Mouse (Mus musculus) ZHBTc4 (cell line): Measurements from ENCODE around the gene Plin3.
"Not testable (repeated sequence)": the region's sequence is repeated elsewhere in the genome, so short reads cannot be mapped to it uniquely, and the experiment has no call there.

ENCODE experiments used
- DNase-seq: peaks from one replicate; pipeline ENCODE4 v3.0.0-alpha.2; 2011; ENCODE audit warnings: low read depth, low spot score

Plin3 gene

DNA sequence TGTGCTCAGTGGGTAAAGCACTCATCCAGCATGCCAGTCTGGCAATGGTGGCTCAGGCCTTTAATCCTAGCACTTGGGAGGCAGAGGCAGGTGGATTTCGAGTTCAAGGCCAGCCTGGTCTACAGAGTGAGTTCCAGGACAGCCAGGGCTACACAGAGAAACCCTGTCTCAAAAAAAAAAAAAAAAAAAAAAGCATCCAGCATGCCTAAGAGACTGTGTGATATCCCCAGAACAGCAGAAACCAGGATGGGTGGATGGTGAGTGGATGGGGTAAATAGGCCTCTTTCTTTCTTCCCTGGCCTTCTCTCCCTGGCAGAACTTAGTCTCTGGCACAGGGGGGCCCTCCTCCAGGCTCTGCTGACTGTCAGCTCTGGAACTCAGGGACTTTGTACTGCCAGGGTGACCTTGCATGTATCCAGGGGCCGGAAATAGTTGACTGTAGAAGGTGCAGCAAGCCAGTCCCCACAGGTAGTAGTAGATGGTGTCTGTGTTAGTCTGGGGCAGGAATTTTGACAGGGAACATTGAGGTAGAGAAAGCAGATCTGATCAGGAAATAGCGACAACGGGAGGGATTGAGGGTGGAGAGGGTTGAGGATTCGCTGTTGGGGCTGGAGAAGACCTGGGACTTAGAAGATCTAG, 16.7 kb downstream of the Plin3 start:
- peak; percentile 29 for DNase-seq

DNA sequence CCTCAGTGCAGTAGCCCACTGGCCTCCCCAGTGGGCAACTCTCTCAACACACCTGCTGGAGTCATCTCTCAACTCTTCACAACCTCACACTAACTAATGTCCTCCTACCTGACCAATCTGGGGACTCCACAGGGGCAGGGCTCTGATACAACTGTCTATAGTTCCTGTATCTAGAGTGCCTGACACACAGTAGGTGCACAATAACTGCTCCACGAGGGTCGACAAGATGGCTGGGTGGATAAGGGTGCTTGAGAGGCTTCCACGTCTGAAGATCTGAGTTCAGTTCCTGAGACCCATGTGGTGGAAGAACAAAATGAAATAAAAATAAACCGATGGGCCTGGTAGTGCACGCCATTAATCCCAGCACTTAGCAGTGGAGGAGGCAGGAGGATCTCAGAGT, 18.7 kb downstream of the Plin3 start:
- DNase-seq = no peak

DNA sequence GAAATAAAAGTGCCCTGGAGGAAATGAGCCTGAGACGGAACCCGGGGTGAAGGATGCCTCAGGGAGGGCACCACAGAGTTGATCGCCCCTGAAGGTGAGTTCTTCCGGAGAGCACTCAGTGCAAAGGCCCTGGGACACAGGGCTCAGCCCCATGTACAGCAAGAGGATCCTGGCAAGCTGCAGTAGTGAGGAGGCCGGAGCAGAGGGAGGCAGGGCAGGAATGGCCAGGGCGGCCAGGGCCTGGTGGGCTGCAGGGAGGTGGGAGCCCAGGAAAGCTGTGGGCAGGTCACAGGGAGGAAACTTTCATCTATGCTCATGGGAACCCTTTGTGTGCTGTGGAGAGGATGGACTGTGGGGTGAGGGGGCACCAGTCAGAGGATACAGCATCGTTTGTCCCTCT, 19.2 kb downstream of the Plin3 start:
- DNase-seq = no peak

DNA sequence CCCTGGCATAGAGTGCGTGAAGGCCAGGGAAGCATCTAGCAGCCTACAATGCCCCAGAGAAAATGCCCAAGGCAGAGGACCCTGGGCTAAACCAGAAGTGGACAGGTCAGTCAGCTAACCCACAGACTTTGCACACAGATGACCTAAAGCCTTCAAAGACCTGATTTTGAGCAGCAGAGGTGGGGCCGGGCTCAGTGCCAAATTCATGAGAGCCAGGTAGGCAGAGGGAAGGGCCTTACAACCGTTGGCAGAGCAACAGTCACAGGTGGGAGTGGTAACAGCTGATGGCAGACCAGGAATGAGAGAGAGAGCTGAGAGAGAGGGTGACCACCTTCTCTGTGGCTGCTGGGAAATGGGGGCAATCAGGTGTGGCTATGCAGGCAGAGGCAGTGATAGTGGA, 20.0 kb downstream of the Plin3 start:
- DNase-seq = no peak

DNA sequence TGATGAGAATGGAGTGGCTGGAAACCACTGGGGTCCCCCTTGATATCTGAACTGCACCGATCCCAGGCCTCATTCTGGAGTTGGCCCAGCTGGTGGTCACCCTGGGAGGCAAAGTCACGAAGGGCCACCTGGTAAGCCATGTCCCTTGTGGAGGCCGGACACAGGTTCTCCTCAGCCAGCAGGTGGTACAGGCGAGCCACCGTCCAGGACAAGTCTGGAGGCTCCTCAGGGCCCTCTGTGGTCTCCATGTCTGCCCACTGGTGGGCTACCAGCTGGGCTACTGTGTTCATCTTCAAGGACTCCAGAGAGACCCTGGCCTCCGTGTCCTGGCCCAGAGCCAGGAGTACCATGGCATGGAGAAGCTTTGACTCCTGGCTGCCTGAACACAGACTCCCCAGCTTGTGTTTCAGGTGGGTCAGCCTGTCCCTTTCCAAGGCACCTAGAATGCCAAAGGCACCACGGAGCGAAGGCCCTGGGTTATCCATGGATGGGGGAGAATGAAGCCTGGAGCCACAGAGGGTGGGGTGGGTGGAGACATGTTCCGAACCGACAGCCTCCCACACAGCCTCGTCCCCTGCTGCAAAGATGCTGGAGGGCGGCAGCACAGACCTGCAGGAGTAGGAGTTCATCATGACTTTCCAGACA, 20.9 kb downstream of the Plin3 start:
- no peak for DNase-seq

DNA sequence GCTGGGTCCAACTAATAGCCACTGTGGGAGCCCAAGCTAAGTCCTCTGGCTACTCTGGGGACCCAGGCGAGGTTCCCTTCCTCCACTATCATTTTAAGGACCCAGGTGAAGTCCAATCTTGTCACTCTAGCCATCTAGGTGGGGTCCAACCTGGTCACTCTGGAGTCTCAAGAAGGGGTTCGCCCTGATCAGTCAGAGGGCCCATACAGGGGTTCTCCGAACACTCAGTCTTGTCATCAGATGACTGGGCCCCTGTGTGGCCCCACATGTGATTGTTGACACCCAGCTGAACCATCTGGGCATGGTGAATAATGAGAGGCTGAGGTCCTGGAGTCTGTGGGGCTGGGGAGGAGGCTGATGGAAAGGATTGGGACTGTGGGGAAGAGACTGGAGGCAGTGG, 22.9 kb downstream of the Plin3 start:
- no peak for DNase-seq

DNA sequence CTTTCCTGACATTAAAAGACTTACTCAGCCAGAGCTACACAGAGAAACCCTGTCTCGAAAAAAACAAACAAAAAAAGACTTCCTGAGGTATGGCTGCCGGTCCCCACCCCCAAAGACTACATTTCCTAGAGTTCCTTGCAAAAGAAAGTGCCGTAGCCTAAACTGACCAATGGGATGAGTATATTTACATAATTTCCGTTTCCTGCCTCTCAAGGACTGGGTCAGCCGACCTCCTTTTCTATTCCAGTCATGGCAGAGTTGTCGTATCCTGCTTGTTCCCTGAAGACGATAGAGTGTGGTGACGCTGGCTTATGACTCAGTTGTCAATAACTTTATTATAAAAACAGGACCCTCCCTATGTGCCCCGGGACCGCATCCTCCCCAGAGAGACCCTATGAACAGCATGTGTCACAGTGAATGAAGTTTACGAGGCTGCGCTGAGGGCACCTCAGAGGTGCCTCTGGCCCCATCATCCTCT, 23.5 kb downstream of the Plin3 start:
- peak; percentile 80 for DNase-seq

DNA sequence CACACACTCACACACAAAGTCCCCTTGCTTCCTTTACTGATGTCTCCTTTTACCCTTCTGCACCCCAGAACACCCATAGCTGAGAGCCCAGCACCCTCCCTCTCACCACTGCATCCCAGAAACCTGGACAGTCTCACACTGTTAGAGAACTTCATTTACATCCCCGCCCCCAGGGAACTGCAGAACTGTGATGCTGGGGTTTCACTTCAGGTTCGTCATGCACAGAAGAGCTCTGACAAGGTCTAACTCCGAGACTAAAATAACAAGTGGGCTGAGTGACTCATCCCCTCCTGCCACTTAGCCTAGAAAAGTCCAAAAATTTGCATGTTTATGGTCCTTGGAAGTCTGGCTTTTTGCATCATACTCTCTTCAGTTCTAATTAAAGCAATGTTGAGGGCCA, 26.4 kb downstream of the Plin3 start:
- DNase-seq = no peak

DNA sequence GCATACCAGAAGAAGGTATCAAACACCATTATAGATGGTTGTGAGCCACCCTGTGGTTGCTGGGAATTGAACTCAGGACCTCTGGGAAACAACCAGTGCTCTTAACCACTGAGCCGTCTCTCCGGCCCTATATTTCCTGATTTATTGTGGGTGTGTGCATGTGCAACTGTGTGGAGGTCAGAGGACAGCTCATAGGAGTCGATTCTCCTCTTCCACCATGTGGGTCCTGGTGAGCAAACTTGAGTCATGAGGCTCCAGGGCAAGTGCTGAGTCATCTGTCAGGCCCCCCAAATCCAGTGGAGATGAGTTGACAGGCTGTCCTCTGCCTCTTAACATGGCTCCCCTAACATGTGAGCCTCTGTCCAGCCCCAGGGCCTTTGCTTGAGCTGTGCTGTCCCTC, 26.8 kb downstream of the Plin3 start:
- no peak for DNase-seq

DNA sequence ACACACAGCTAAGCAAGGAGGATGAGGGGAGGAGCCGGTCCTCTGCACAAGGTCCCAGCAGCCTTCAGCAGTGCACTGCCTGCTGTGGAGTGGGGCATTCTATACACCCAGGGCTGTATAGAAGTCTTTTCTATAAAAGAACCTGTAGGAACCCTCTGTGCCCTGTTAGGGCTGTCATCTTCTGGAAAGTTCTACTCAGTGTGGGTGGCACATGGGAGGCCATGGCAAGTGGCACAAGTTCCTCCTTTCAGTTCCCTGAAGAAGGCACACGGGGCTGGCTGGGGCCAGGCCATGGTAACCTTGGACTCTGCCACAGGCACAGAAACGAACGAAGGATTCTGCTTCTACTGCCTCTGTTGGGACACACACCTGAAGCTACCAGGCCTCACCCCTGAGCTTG, 27.7 kb downstream of the Plin3 start:
- DNase-seq = no peak

DNA sequence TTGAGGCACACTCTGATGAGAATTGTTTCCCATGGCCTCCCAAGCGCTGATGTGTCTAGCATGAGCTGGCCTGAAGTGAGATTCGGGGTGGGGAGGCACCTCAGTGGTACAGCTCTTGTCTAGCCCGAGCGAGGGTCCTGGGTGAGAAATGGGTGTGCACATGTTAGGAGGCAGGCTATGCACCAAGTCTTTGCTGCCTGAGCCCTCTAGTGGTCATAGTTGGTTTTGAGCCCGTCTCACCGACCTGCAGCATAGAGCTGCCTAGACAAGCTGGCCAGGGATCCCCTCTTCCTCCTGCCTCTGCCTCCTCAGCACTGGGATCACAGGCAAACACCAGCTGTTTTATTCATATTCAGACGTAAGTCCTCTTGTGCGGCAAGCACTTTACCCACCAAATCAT, 28.7 kb downstream of the Plin3 start:
- peak; percentile 93 for DNase-seq

DNA sequence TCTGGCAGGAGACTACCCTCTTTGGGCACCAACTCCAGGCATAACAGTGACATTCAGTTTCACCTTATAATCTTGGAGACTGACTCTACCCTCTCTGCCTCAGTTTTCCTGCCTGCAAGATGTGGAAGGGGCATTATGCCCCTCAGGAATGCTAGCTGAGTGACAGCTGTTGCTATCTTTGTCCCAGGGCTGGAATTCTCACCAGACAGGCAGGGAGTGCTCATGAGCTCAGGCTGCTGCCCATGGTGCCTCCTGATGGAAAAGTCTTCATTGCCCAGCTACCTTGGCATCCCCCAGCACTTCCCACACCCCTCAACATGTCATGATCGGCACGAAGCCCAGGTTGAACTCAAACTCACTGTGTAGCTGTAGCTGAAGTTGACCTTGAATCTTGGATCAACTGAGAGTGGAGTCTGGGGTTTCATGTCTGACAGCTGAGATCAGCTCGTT, 30.0 kb downstream of the Plin3 start:
- no peak for DNase-seq

DNA sequence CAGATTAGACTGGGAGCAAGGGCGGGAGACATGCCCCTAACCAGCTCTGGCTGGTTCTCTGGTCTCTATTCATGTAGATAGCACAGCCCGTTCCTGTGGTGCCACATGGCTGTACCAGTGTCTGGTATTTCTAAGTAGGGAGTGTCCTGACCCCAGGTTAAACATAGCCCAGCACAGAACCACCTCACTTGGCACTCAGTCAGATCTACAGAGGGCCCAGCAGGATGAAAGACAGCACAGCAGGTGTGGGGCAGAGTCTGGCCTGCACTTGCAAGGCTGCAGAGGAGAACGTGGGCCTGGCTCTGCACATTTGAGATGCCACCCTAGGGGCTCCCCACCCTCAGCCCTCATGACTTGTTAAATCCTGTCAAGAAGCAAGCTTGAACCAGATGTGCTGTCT, 31.5 kb downstream of the Plin3 start:
- DNase-seq = peak; percentile 51

DNA sequence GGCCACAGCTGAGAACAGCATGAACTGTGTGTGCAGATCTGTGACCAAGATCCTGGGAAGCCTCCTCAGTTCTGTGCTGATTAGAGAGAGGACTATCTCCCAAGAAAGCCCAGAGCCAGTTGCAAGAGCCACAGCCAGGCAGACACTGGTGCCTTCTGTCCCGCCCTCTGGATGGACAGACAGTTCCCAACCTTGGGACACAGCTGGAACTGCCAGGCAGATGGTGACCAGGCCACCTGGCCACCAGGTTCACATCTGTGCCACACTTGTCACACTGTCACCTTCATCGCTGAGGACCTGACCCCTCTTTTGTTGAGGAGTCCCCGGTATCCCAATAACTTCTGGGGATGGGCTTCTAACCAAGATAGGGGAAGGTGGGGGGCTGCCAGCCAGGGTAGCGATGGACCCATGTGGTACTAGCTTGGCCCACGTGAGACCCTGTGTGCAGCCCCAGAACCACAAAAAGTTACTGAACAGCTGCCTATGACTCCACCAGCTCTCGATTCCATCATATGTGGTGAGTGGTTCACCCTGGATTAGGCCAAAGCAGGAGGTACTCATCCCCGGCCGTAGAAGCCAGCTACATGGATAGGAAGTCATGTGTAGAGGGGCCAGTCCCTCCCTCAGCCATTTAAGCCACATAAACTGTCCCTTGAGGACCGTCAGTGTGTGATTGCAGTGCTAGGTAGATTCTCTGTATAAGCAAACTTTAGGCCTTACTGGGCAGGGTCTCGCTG, 33.2 kb downstream of the Plin3 start:
- DNase-seq = no peak

DNA sequence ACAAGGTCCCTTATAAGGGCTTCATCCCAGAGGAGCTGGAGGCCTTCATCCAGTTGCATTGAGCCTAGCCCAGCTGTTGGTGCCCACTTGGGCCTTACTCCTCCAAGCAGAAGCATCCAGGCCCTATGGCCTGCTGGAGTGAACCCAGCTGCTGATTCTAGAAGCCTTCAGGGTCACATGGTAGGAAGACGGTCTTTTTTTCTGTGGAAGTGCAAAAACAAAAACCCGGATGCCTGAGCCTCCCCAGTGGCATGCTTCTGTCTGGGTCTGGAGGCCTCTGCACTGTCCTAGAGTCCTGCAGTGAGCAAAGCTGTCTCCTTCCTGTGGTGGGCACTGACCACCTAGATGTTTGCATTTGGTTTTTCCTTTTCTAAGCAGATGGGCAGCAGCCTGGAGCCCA, 33.9 kb downstream of the Plin3 start:
- DNase-seq = not testable (repeated sequence)

DNA sequence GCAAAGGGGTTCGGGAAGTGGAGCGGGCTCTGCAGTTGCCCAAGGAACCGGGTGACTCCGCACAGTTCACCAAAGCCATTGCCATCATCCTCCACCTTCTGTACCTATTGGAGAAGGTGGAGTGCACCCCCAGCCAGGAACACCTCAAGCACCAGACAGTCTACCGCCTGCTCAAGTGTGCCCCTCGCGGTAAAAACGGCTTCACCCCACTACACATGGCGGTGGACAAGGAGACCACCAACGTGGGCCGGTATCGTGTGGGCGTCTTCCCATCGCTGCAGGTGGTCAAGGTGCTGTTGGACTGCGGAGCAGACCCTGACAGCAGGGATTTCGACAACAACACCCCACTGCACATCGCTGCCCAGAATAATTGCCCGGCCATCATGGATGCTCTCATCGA, 34.4 kb downstream of the Plin3 start:
- not testable (repeated sequence) for DNase-seq

DNA sequence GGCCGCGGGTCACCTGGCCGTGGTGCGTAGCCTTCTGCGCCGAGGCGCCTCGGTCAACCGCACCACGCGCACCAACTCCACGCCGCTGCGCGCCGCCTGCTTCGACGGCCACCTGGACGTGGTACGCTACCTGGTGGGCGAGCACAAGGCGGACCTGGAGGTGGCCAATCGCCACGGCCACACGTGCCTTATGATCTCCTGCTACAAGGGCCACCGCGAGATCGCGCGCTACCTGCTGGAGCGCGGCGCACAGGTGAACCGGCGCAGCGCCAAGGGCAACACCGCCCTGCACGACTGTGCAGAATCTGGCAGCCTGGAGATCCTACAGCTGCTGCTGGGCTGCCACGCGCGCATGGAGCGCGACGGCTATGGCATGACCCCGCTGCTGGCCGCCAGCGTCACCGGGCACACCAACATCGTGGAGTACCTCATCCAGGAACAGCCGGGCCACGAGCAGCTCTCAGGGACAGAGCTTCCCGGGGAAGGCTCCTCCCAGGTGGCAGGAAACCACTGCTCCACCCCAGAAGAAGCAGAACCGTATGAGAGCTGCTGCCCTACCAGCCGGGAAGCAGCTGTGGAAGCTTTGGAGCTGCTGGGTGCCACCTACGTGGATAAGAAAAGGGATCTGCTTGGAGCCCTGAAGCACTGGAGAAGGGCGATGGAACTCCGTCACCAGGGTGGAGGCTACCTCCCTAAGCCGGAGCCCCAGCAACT, 35.3 kb downstream of the Plin3 start:
- peak; percentile 33 for DNase-seq

DNA sequence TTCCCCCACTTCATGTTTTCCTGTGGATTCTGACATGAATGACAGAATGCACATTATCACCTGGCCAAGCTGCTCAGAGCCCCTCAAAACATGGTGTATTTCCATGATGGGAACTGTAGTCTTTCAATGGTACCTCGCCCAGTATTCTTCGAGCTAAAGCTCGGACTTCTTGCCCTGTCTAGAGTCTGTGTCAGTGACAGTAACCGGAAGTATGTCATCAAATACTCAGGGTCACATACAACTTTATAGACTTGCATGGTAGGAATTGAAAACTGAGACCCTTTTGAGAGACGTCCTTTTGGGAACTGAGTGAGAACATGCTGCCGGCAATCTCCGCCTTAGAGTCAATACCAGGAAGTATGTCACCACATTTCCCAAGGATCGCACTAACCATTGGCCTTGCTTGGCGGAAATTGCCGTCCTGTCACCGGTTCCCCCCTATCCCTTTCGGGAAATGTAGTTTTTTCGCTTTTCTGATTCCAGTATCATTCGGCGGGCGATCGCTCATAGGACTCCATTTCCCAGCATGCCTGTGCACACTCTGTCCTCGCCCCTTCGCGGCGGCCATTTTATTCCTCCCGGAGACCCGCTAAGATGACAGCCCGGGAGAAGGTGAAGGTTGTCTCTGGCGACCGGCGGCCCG, 36.3 kb downstream of the Plin3 start, which contains the start of gene Fem1a:
Fem1a (plus strand) TSS at position 572 of the 643 bp plus-strand sequence.
- peak; percentile 99 for DNase-seq

DNA sequence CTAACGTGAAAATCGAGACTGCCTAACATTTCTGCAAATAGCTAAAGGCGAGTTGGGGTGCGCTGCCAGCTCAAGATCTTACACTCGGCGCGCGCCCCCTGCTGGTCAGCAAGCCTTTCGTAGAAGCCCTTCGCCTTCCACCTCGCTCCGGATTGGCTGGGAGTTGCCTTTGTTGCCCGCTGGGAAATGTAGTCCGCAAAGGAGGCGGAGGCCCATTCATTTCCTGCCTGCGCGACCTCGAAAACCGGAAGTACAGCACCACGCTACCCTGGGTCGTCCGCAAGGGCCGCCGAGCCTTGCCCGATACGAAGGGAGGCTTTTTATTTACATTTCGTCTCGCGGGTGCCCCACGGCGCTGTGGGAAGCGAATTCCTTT, 36.8 kb downstream of the Plin3 start:
- peak; percentile 99 for DNase-seq

DNA sequence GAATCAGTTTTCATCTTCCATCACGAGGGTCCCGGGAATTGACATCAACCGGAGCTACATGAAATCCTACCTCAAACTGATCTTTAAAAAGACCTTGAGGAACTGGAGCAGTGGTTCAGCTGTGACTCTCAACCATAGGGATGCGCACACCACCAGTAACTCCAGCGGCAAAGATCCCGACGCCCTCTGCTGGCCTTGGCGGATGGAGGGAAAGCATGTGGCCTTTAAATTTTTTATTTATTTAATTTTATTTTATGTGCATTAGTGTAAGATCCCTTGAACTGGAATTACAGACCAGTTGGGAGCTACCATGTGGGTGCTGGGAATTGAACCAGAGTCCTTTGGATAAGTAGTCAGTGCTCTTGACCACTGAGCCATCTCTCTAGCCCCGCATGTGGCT, 37.2 kb downstream of the Plin3 start:
- peak; percentile 35 for DNase-seq

DNA sequence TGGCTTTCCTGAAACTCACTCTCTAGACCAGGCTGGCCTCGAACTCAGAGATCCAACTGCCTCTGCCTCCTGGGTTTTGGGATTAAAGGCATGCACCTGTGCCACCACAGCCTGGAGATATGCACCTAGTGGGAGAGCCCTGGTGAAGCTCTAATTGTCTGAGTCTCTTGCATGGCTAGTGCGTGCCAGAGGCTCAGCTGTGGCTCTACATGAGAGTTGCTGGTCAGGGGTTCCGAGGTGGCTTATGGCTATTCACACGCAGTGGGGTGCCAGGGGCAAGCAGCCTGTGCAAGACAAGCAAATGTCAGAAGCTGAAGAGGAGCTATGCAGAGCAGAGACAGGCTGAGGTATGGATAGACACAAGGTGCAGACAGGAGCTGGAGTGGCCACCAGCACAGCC, 38.0 kb downstream of the Plin3 start:
- DNase-seq = no peak
